ENCODE assay signal across 12 mouse cellular contexts in genomic region chr12:102058428-102058827, GRCm38 (mm10).
DNase-seq lines count a peak whose midpoint lies in the region; ATAC-seq and TF ChIP-seq lines count a peak whose summit lies in the region.
"Had no signal": no experiment of that assay in that cellular context is flagged by ENCODE, and none has a peak within 500 bp of the region (broad histone marks: within the 10 kb centered on the region; RNA-seq: fewer than 3 reads in every experiment).

No protein-coding gene starts in this region.

- H3K9ac ChIP-seq in embryonic facial prominence, embryonic 14.5 days (ENCODE audit: low read depth, low read length), result no peak overlapping the region
- no peak overlapping the region for H3K9ac ChIP-seq in hindbrain, embryonic 13.5 days
- no peak overlapping the region for H3K9ac ChIP-seq in midbrain, postnatal 0 days (replicated peaks; ENCODE audit: low read length, poor library complexity, severe bottlenecking)

- ATAC-seq in embryonic facial prominence, embryonic 14.5 days (ENCODE audit: low read depth), result peak; percentile 24; the same call in 1 of the 2 replicates
- ATAC-seq in hindbrain, embryonic 13.5 days (ENCODE audit: low FRiP score), result peak; percentile 71
- ATAC-seq in midbrain, postnatal 0 days (ENCODE audit: low FRiP score), result peak; percentile 61

- no peak for TF ChIP-seq CTCF in midbrain, postnatal 0 days (IDR thresholded peaks at IDR 0.05)

- H3K36me3 ChIP-seq in embryonic facial prominence, embryonic 14.5 days (ENCODE audit: control insufficient read depth, insufficient read depth, low read length), result no peaks in the 10 kb centered on the region
- H3K36me3 ChIP-seq in embryonic facial prominence, embryonic 10.5 days (replicated peaks), result no peaks in the 10 kb centered on the region
- H3K36me3 ChIP-seq in hindbrain, embryonic 13.5 days, result no peaks in the 10 kb centered on the region
- no peaks in the 10 kb centered on the region for H3K36me3 ChIP-seq in midbrain, postnatal 0 days (ENCODE audit: insufficient read depth, low read length)

- H3K9me3 ChIP-seq in embryonic facial prominence, embryonic 14.5 days (ENCODE audit: control insufficient read depth, low read length), result no peaks in the 10 kb centered on the region
- no peaks in the 10 kb centered on the region for H3K9me3 ChIP-seq in embryonic facial prominence, embryonic 10.5 days
- no peaks in the 10 kb centered on the region for H3K9me3 ChIP-seq in hindbrain, embryonic 13.5 days
- H3K9me3 ChIP-seq in midbrain, postnatal 0 days (ENCODE audit: low read length), result no peaks in the 10 kb centered on the region

- no peak overlapping the region for H3K27ac ChIP-seq in embryonic facial prominence, embryonic 14.5 days (replicated peaks; ENCODE audit: low read depth, low read length)
- no peak overlapping the region for H3K27ac ChIP-seq in embryonic facial prominence, embryonic 10.5 days (replicated peaks)
- H3K27ac ChIP-seq in hindbrain, embryonic 13.5 days, result peak overlapping the region; percentile 70
- H3K27ac ChIP-seq in midbrain, postnatal 0 days (ENCODE audit: low read depth, low read length), result peak overlapping the region; percentile 62

- peaks cover 18% of the 10 kb centered on the region for H3K4me1 ChIP-seq in embryonic facial prominence, embryonic 14.5 days (ENCODE audit: control insufficient read depth, insufficient read depth, low read length)
- H3K4me1 ChIP-seq in embryonic facial prominence, embryonic 10.5 days, result peaks cover 35% of the 10 kb centered on the region
- peaks cover 11% of the 10 kb centered on the region for H3K4me1 ChIP-seq in hindbrain, embryonic 13.5 days (replicated peaks)
- peaks cover 7% of the 10 kb centered on the region; the same call in 1 of the 2 replicates for H3K4me1 ChIP-seq in midbrain, postnatal 0 days (ENCODE audit: insufficient read depth, low read length)

- H3K4me2 ChIP-seq in embryonic facial prominence, embryonic 14.5 days (ENCODE audit: low read depth, low read length), result no peak overlapping the region
- H3K4me2 ChIP-seq in hindbrain, embryonic 13.5 days, result no peak overlapping the region
- H3K4me2 ChIP-seq in midbrain, postnatal 0 days (ENCODE audit: low read depth, low read length, poor library complexity, severe bottlenecking), result no peak overlapping the region

- DNase-seq in embryonic facial prominence, embryonic 14.5 days (ENCODE audit: low spot score), result no peak
- no peak for DNase-seq in embryonic facial prominence, embryonic 10.5 days (ENCODE audit: low spot score)
- peak; percentile 60 to 78 for DNase-seq in cerebellum, postnatal 14 days
- DNase-seq in midbrain, postnatal 0 days (ENCODE audit: low spot score), result peak; percentile 66
- no peak for DNase-seq in testis, postnatal 10 days (ENCODE audit: low spot score)
- DNase-seq in urinary bladder, postnatal 10 days (ENCODE audit: low spot score), result no peak
- DNase-seq in embryo, embryonic 11 days, result no peak
- DNase-seq: heart, postnatal 14 days; layer of hippocampus, adult 9-11 months; lung, postnatal 4 days had no signal

- no peak overlapping the region for H3K4me3 ChIP-seq in embryonic facial prominence, embryonic 14.5 days (ENCODE audit: low read depth, low read length)
- H3K4me3 ChIP-seq in embryonic facial prominence, embryonic 10.5 days, result no peak overlapping the region
- H3K4me3 ChIP-seq in hindbrain, embryonic 13.5 days, result no peak overlapping the region
- no peak overlapping the region for H3K4me3 ChIP-seq in midbrain, postnatal 0 days (ENCODE audit: low read depth, low read length)
- H3K4me3 ChIP-seq: erythroblast, embryonic 14.5 days had no signal

- H3K27me3 ChIP-seq in embryonic facial prominence, embryonic 14.5 days (replicated peaks; ENCODE audit: control insufficient read depth, insufficient read depth, low read length), result no peaks in the 10 kb centered on the region
- H3K27me3 ChIP-seq in embryonic facial prominence, embryonic 10.5 days (replicated peaks; ENCODE audit: low read depth, poor library complexity, severe bottlenecking), result no peaks in the 10 kb centered on the region
- H3K27me3 ChIP-seq in hindbrain, embryonic 13.5 days, result no peaks in the 10 kb centered on the region
- no peaks in the 10 kb centered on the region for H3K27me3 ChIP-seq in midbrain, postnatal 0 days (ENCODE audit: insufficient read depth, low read length)

- 91% methylated on average over 3 of the region's 3 CpGs for WGBS in embryonic facial prominence, embryonic 14.5 days
- WGBS in embryonic facial prominence, embryonic 10.5 days, result 76% methylated on average over 3 of the region's 3 CpGs
- 32% methylated on average over 3 of the region's 3 CpGs for WGBS in hindbrain, embryonic 13.5 days
- WGBS in midbrain, postnatal 0 days, result 26% methylated on average over 3 of the region's 3 CpGs

Comparison
In these comparisons a context has a peak if more than half of its experiments do, and no peak if none do; other contexts are left out.
1. DNase-seq: peak in cerebellum, postnatal 14 days (2 of 2) and midbrain, postnatal 0 days (single experiment); none in embryonic facial prominence, embryonic 14.5 days (single experiment), embryonic facial prominence, embryonic 10.5 days (single experiment), testis, postnatal 10 days (single experiment), urinary bladder, postnatal 10 days (single experiment) and embryo, embryonic 11 days (single experiment).
2. H3K27ac ChIP-seq: peak in hindbrain, embryonic 13.5 days (single experiment) and midbrain, postnatal 0 days (single experiment); none in embryonic facial prominence, embryonic 14.5 days (single experiment) and embryonic facial prominence, embryonic 10.5 days (single experiment).
3. Peak in every context shown above with its lines, with median percentiles within 50 percentile points of each other: ATAC-seq.